Mouse (Mus musculus): ENCODE measurements around the gene Olfr1299. TPM values are rescaled to one million over a fixed set of nuclear protein-coding genes. Genes with fewer than 3 reads are reported as not detected.

Olfr1299 gene
- polyA plus RNA-seq (2012; rRNA removed), result not detected in 2 replicates

- DNase-seq (ENCODE audit: low spot score), result no peak
Observed at GRCm38 (mm10) chr2:111661119-111661518, at the start of gene Olfr1299. Gene Olfr1299 (plus strand): TSS chr2:111661419.

- DNase-seq (ENCODE audit: low spot score), result no peak
Observed at GRCm38 (mm10) chr2:111626397-111626796, 34.8 kb upstream of the Olfr1299 start, which contains the start of gene Olfr1297. Gene Olfr1297 (minus strand): TSS chr2:111626497.

- DNase-seq (ENCODE audit: low spot score), result no peak
Observed at GRCm38 (mm10) chr2:111649101-111649500, 12.1 kb upstream of the Olfr1299 start, which contains the start of gene Olfr1298. Gene Olfr1298 (minus strand): TSS chr2:111649201.

Other genes starting within 250 kb of the Olfr1299 start
- gene Olfr1286, start 238.3 kb upstream of the Olfr1299 start, polyA plus RNA-seq (2012; rRNA removed), result not detected in 2 replicates
- gene Olfr1287, start 212.3 kb upstream of the Olfr1299 start, polyA plus RNA-seq (2012; rRNA removed), result not detected in 2 replicates
- not detected in 2 replicates for gene Olfr1288, start 187.3 kb upstream of the Olfr1299 start, polyA plus RNA-seq (2012; rRNA removed)
- gene Olfr1289, start 180.6 kb upstream of the Olfr1299 start, polyA plus RNA-seq (2012; rRNA removed), result not detected in 2 replicates
- gene Olfr1290, start 167.6 kb upstream of the Olfr1299 start, polyA plus RNA-seq (2012; rRNA removed), result not detected in 2 replicates
- gene Olfr1291-ps1, start 164.2 kb upstream of the Olfr1299 start, polyA plus RNA-seq (2012; rRNA removed), result not detected in 2 replicates
- gene Olfr1293-ps, start 136.2 kb upstream of the Olfr1299 start, polyA plus RNA-seq (2012; rRNA removed), result not detected in 2 replicates
- gene Olfr1294, start 121.1 kb upstream of the Olfr1299 start, polyA plus RNA-seq (2012; rRNA removed), result not detected in 2 replicates
- not detected in 2 replicates for gene Olfr1295, start 91.7 kb upstream of the Olfr1299 start, polyA plus RNA-seq (2012; rRNA removed)
- not detected in 2 replicates for gene Olfr1297, start 34.9 kb upstream of the Olfr1299 start, polyA plus RNA-seq (2012; rRNA removed)
- gene Olfr1298, start 12.2 kb upstream of the Olfr1299 start, polyA plus RNA-seq (2012; rRNA removed), result not detected in 2 replicates
- not detected in 2 replicates for gene Olfr1301, start 89.6 kb downstream of the Olfr1299 start, polyA plus RNA-seq (2012; rRNA removed)
- not detected in 2 replicates for gene Olfr1302, start 116.0 kb downstream of the Olfr1299 start, polyA plus RNA-seq (2012; rRNA removed)
- not detected in 2 replicates for gene Olfr1303, start 158.9 kb downstream of the Olfr1299 start, polyA plus RNA-seq (2012; rRNA removed)
- gene Olfr1305, start 215.7 kb downstream of the Olfr1299 start, polyA plus RNA-seq (2012; rRNA removed), result not detected in 2 replicates

Measured in urinary bladder, adult 2 months (tissue).